Mouse (Mus musculus) spleen, adult 2 months (tissue): ENCODE data around the gene Cd8b1. TPM values are rescaled to one million over a fixed set of nuclear protein-coding genes. Genes with fewer than 3 reads are reported as not detected.

ENCODE experiments used
- DNase-seq, 2 experiments: peaks; one replicate each; pipeline versions ENCODE4 v3.0.0 to v3.0.0-alpha.2; 2012 to 2021; ENCODE audit warnings: low spot score in 2 of 2, low read depth in 1 of 2
- H3K27ac ChIP-seq: fragments of 200-500 bp; 2 replicates; pipeline ENCODE4 v1.5.1; 2012; ENCODE audit warnings: low read length, inconsistent platforms; ENCODE audit not compliant: insufficient read depth
- H3K27me3 ChIP-seq: fragments of 200-500 bp; 2 replicates; pipeline ENCODE4 v1.6.1; 2012; ENCODE audit warnings: mild to moderate bottlenecking, moderate library complexity, low read length, inconsistent platforms; ENCODE audit not compliant: control insufficient read depth, insufficient read depth
- H3K36me3 ChIP-seq: fragments of 200-500 bp; 2 replicates; pipeline ENCODE4 v1.6.1; 2012; ENCODE audit warnings: mild to moderate bottlenecking, low read length, inconsistent platforms; ENCODE audit not compliant: control insufficient read depth, insufficient read depth
- H3K4me1 ChIP-seq: fragments of 200-500 bp; 2 replicates; pipeline ENCODE4 v1.6.1; 2011; ENCODE audit warnings: inconsistent platforms; ENCODE audit not compliant: control insufficient read depth, insufficient read depth, insufficient read length
- H3K4me3 ChIP-seq: fragments of 200-500 bp; 2 replicates; pipeline ENCODE4 v1.5.1; 2011; ENCODE audit warnings: mild to moderate bottlenecking, inconsistent platforms; ENCODE audit not compliant: insufficient read depth, insufficient read length; ENCODE audit errors: extremely low read depth
- CTCF ChIP-seq: fragments of 200-500 bp; IDR thresholded peaks from 2 replicates; pipeline ENCODE4 v1.5.1; 2011; ENCODE audit warnings: mild to moderate bottlenecking, inconsistent platforms; ENCODE audit not compliant: insufficient read depth, insufficient read length, insufficient replicate concordance; ENCODE audit errors: extremely low read depth
- POLR2A ChIP-seq: fragments of 200-500 bp; IDR thresholded peaks from 2 replicates; pipeline ENCODE4 v1.6.1; 2011; ENCODE audit warnings: low read depth, low read length, inconsistent platforms
- WGBS: fragments of 180-500 bp; shearing (Covaris S2); methylation state at CpG from one replicate; pipeline ENCODE4 v1.1.7; 2018; 5-methylcytosine and 5-hydroxymethylcytosine counted together
- polyA plus RNA-seq: library from polyadenylated mRNA; depleted of rRNA; stranded (reverse); fragments of >200 nt; gene quantifications from 2 replicates; pipeline ENCODE4 v1.2.3, GENCODE M21; 2012

The Cd8b1 gene
- polyA plus RNA-seq, 1 experiment = 30.2 TPM

GRCm38 (mm10) chr6:71348006-71348405, 25.4 kb downstream of the Cd8b1 start:
- no peak for DNase-seq
- H3K27ac ChIP-seq = no peak overlapping the region
- H3K36me3 ChIP-seq = no peaks in the 10 kb centered on the region
- no peaks in the 10 kb centered on the region for H3K27me3 ChIP-seq
- no peaks in the 10 kb centered on the region for H3K4me1 ChIP-seq
- H3K4me3 ChIP-seq = no peak overlapping the region
- TF ChIP-seq POLR2A (no peak), CTCF (no peak)
- 94% methylated on average over 9 of the region's 9 CpGs for WGBS

- H3K27ac ChIP-seq = no peak overlapping the region; the same call in 1 of the 2 replicates
- H3K4me3 ChIP-seq = no peak overlapping the region
- H3K36me3 ChIP-seq = no peaks in the 10 kb centered on the region
- TF ChIP-seq CTCF (no peak), POLR2A (no peak)
- DNase-seq = no peak
- no peaks in the 10 kb centered on the region for H3K4me1 ChIP-seq
- no peaks in the 10 kb centered on the region for H3K27me3 ChIP-seq
- WGBS = 88% methylated on average over 3 of the region's 3 CpGs
Observed at GRCm38 (mm10) chr6:71351201-71351600, 28.6 kb downstream of the Cd8b1 start.

- no peak for DNase-seq
- Histone ChIP-seq H3K36me3 (no peaks in the 10 kb centered on the region), H3K27ac (peak overlapping the region; percentile 79), H3K4me1 (no peaks in the 10 kb centered on the region), H3K4me3 (no peak overlapping the region), H3K27me3 (no peaks in the 10 kb centered on the region)
- TF ChIP-seq POLR2A (no peak), CTCF (no peak)
- 74% methylated on average over 6 of the region's 6 CpGs for WGBS
Observed at GRCm38 (mm10) chr6:71352201-71352600, 29.6 kb downstream of the Cd8b1 start.

GRCm38 (mm10) chr6:71352866-71353427, 30.4 kb downstream of the Cd8b1 start:
- DNase-seq = no peak
- Histone ChIP-seq H3K27ac (peak overlapping the region; percentile 79), H3K4me1 (no peaks in the 10 kb centered on the region), H3K36me3 (no peaks in the 10 kb centered on the region), H3K4me3 (peak overlapping the region; percentile 37; the same call in 1 of the 2 replicates), H3K27me3 (no peaks in the 10 kb centered on the region)
- TF ChIP-seq CTCF (no peak), POLR2A (no peak)
- 71% methylated on average over 10 of the region's 10 CpGs for WGBS

- H3K36me3 ChIP-seq = no peaks in the 10 kb centered on the region
- H3K27me3 ChIP-seq = no peaks in the 10 kb centered on the region
- TF ChIP-seq CTCF = no peak
- H3K4me3 ChIP-seq = peak overlapping the region; percentile 37
- DNase-seq = no peak
- 64% methylated on average over 2 of the region's 2 CpGs for WGBS
- H3K4me1 ChIP-seq = no peaks in the 10 kb centered on the region
- H3K27ac ChIP-seq = peak overlapping the region; percentile 79
Observed at GRCm38 (mm10) chr6:71353722-71354121, 31.1 kb downstream of the Cd8b1 start.

GRCm38 (mm10) chr6:71357493-71357892, 34.9 kb downstream of the Cd8b1 start:
- Histone ChIP-seq H3K4me3 (no peak overlapping the region), H3K27ac (peak overlapping the region; percentile 52), H3K27me3 (no peaks in the 10 kb centered on the region), H3K36me3 (no peaks in the 10 kb centered on the region), H3K4me1 (no peaks in the 10 kb centered on the region)
- TF ChIP-seq POLR2A (no peak), CTCF (no peak)
- 69% methylated on average over 7 of the region's 7 CpGs for WGBS
- DNase-seq = peak in 1 of 2 experiments; percentile 32

- WGBS = 66% methylated on average over 4 of the region's 4 CpGs
- no peaks in the 10 kb centered on the region for H3K36me3 ChIP-seq
- H3K27me3 ChIP-seq = no peaks in the 10 kb centered on the region
- H3K27ac ChIP-seq = peak overlapping the region; percentile 9
- no peak overlapping the region for H3K4me3 ChIP-seq
- TF ChIP-seq POLR2A (no peak), CTCF (no peak)
- DNase-seq = no peak
- H3K4me1 ChIP-seq = no peaks in the 10 kb centered on the region
Observed at GRCm38 (mm10) chr6:71360221-71360620, 37.6 kb downstream of the Cd8b1 start.
